Mouse (Mus musculus) midbrain, embryonic 14.5 days (tissue): ENCODE measurements around the gene Cabin1. TPM values are rescaled to one million over a fixed set of nuclear protein-coding genes. Genes with fewer than 3 reads are reported as not detected.

Source experiments
- polyA plus RNA-seq: library from polyadenylated mRNA; unstranded; fragments of >200 nt; fragmentation: Nextera tagmentation; extraction: Ambion mirVana; gene quantifications from 2 replicates; pipeline ENCODE4 v1.2.1, GENCODE M21; 2014

The Cabin1 gene
- polyA plus RNA-seq, 1 experiment from 2014 or later, result 54.5 TPM

Other genes starting within 250 kb of the Cabin1 start
- gene Snrpd3, start 246.8 kb downstream of the Cabin1 start, polyA plus RNA-seq, result 126 and 140 TPM in 2 replicates
- 22.4 and 31.5 TPM in 2 replicates for gene Gucd1, start 246.4 kb downstream of the Cabin1 start, polyA plus RNA-seq
- gene Lrrc75b, start 204.0 kb downstream of the Cabin1 start, polyA plus RNA-seq, result 30.4 and 32.9 TPM in 2 replicates
- gene Ggt1, start 202.7 kb downstream of the Cabin1 start, polyA plus RNA-seq, result 2.3 and 2.6 TPM in 2 replicates
- 0.97 and 1.9 TPM in 2 replicates for gene Ggt5, start 175.0 kb downstream of the Cabin1 start, polyA plus RNA-seq
- gene Susd2, start 120.3 kb downstream of the Cabin1 start, polyA plus RNA-seq, result 2.3 and 2.5 TPM in 2 replicates
- 75.9 and 94.5 TPM in 2 replicates for gene Ddt, start 9.1 kb upstream of the Cabin1 start, polyA plus RNA-seq
- gene Gm20441, start 16.6 kb upstream of the Cabin1 start, polyA plus RNA-seq, result not detected in 2 replicates
- gene Gstt3, start 17.1 kb upstream of the Cabin1 start, polyA plus RNA-seq, result 0.23 and 1.1 TPM in 2 replicates
- 9.8 and 12.4 TPM in 2 replicates for gene Gstt1, start 34.2 kb upstream of the Cabin1 start, polyA plus RNA-seq
- gene Gstt4, start 58.2 kb upstream of the Cabin1 start, polyA plus RNA-seq, result not detected in 2 replicates
- gene Gstt2, start 73.1 kb upstream of the Cabin1 start, polyA plus RNA-seq, result 3.8 and 4.3 TPM in 2 replicates
- 1,381 and 1,864 TPM in 2 replicates for gene Mif, start 95.9 kb upstream of the Cabin1 start, polyA plus RNA-seq
- 1.2 TPM in 2 replicates for gene Derl3, start 129.1 kb upstream of the Cabin1 start, polyA plus RNA-seq
- gene Smarcb1, start 157.3 kb upstream of the Cabin1 start, polyA plus RNA-seq, result 277 and 283 TPM in 2 replicates
- gene Chchd10, start 168.8 kb upstream of the Cabin1 start, polyA plus RNA-seq, result 44.2 and 76.8 TPM in 2 replicates
- gene Mmp11, start 172.2 kb upstream of the Cabin1 start, polyA plus RNA-seq, result 13.3 and 16.5 TPM in 2 replicates
- gene Gm867, start 176.3 kb upstream of the Cabin1 start, polyA plus RNA-seq, result 0.22 and 0.53 TPM in 2 replicates
- not detected in 2 replicates for gene Vpreb3, start 178.7 kb upstream of the Cabin1 start, polyA plus RNA-seq
- not detected in 2 replicates for gene Gm5134, start 190.2 kb upstream of the Cabin1 start, polyA plus RNA-seq